ENCODE assay signal across 8 mouse cellular contexts in the genomic region with DNA sequence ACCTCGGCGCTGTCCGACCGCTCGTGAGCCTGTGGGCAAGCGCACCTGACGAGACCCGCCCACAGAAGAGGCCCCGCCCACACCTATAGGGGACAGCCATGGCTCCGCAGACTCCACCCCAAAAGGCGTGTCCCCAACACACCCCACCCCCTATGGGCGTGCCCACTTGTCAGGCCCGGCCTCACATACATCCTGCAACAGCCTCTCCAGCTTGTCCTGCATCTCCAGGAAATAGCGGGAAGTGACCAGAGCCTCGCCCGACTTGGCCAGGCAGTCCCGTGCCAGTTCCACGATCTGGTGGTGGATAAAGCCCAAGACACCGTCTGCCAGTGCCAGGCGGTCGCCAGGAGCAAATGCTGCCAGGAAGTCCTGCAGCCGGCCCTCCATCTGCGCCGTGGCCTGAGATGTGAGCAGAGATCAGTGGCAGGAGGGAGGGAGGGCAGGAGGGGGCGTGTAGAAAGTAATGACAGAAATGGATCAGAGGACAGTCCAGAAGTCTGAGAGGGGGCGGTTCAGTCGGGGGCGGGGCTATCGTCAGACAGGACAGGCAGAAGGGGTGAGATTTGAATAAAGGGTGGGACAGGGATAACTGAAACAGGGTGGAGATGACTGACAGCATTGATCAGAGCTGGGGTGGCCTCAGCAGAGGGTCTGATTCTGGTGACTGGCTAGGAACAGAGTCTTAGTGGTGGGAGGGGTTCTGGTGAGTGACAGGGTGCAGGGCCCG. TPM values are rescaled to one million over a fixed set of nuclear protein-coding genes. Genes with fewer than 3 reads are reported as not detected.
DNase-seq lines count a peak whose midpoint lies in the region; ATAC-seq and TF ChIP-seq lines count a peak whose summit lies in the region.

No protein-coding gene starts in this region.

- peaks cover 57% of the 10 kb centered on the region for H3K36me3 ChIP-seq in heart, embryonic 13.5 days
- peaks cover 51% of the 10 kb centered on the region for H3K36me3 ChIP-seq in kidney, embryonic 16.5 days (ENCODE audit: insufficient read depth, low read length)

- H3K4me1 ChIP-seq in heart, embryonic 13.5 days, result peaks cover 50% of the 10 kb centered on the region
- peaks cover 36% of the 10 kb centered on the region for H3K4me1 ChIP-seq in kidney, embryonic 16.5 days (ENCODE audit: insufficient read depth, low read length)

- no peaks in the 10 kb centered on the region for H3K9me3 ChIP-seq in heart, embryonic 13.5 days
- no peaks in the 10 kb centered on the region for H3K9me3 ChIP-seq in kidney, embryonic 16.5 days (ENCODE audit: low read length)

- intact Hi-C loops in gastrocnemius, adult 2 months (cut with DNase I), result no loop called here
- intact Hi-C loops in gastrocnemius, postnatal 36 days (cut with DNase I), result no loop called here

- peak overlapping the region; percentile 61 for H3K9ac ChIP-seq in heart, embryonic 13.5 days
- peak overlapping the region; percentile 11; the same call in 1 of the 2 replicates for H3K9ac ChIP-seq in kidney, embryonic 16.5 days (replicated peaks; ENCODE audit: low read length)

- H3K4me2 ChIP-seq in heart, embryonic 13.5 days, result peak overlapping the region; percentile 53
- H3K4me2 ChIP-seq in kidney, embryonic 16.5 days (replicated peaks; ENCODE audit: low read depth, low read length), result peak overlapping the region; percentile 38

- DNase-seq in heart, postnatal 4 days, result no peak
- peak; percentile 86 to 89 for DNase-seq in cerebellum, postnatal 36 days
- peak; percentile 70 for DNase-seq in mesoderm, embryonic 11.5 days (ENCODE audit: low read depth, low spot score)
- no peak for DNase-seq in gastrocnemius, adult 2 months
- no peak for DNase-seq in left cerebral cortex, adult 8-10 months (ENCODE audit: low spot score in 2 of 2)
- no peak for DNase-seq in gastrocnemius, postnatal 36 days

- peak overlapping the region; percentile 26 for H3K4me3 ChIP-seq in heart, embryonic 13.5 days
- peak overlapping the region; percentile 30 for H3K4me3 ChIP-seq in kidney, embryonic 16.5 days (ENCODE audit: low read length)
- H3K4me3 ChIP-seq in gastrocnemius, adult 2 months, result no peak overlapping the region

- H3K27me3 ChIP-seq in heart, embryonic 13.5 days (replicated peaks), result peaks cover 4% of the 10 kb centered on the region
- no peaks in the 10 kb centered on the region for H3K27me3 ChIP-seq in kidney, embryonic 16.5 days (ENCODE audit: insufficient read depth, low read length)

- 0 out of 2 replicates have a peak overlapping the region, but pooled peaks have one; percentile 5 for H3K27ac ChIP-seq in heart, embryonic 13.5 days (replicated peaks)
- peak overlapping the region; percentile 29; the same call in 1 of the 2 replicates for H3K27ac ChIP-seq in kidney, embryonic 16.5 days (ENCODE audit: low read length)
- H3K27ac ChIP-seq in gastrocnemius, adult 2 months, result no peak overlapping the region

- no peak for TF ChIP-seq CTCF in gastrocnemius, adult 2 months (IDR thresholded peaks at IDR 0.05)

- WGBS in heart, embryonic 13.5 days, result 20% methylated on average over 30 of the region's 30 CpGs
- WGBS in kidney, embryonic 16.5 days, result 27% methylated on average over 30 of the region's 30 CpGs

- peak; percentile 45 for ATAC-seq in heart, embryonic 13.5 days (ENCODE audit: extremely low read depth, insufficient number of reproducible peaks, low FRiP score, low TSS enrichment)
- 0 out of 2 replicates have a peak, but pooled peaks have one; percentile 8 for ATAC-seq in kidney, embryonic 16.5 days (ENCODE audit: low FRiP score, low TSS enrichment)

RNA-seq across cellular contexts. Expression of gene Pik3r2, which starts 11.6 kb away (rescaled TPM):
- 34.9 and 36.5 TPM in 2 replicates for polyA plus RNA-seq in heart, embryonic 13.5 days (2015; fragmentation: Nextera tagmentation; extraction: Ambion mirVana)
- 10 to 100 TPM; 36.0 to 39.2 TPM for total RNA-seq in heart, postnatal 4 days (2021)
- polyA plus RNA-seq in kidney, embryonic 16.5 days (2015; fragmentation: Nextera tagmentation; extraction: Ambion mirVana), result 72.8 and 77.3 TPM in 2 replicates
- total RNA-seq in gastrocnemius, adult 2 months (2021), result 10 to 100 TPM; 13.9 to 16.2 TPM
- total RNA-seq in left cerebral cortex, adult 8-10 months (2022), result 100 to 1,000 TPM; 143 to 151 (median 149) TPM
- total RNA-seq in gastrocnemius, postnatal 36 days (2021), result 10 to 100 TPM; 14.3 to 16.1 TPM

RNA-seq across cellular contexts. Expression of gene Mast3, which starts 16.8 kb away (rescaled TPM):
- polyA plus RNA-seq in heart, embryonic 13.5 days (2015; fragmentation: Nextera tagmentation; extraction: Ambion mirVana), result 5.6 and 6.7 TPM in 2 replicates
- total RNA-seq in heart, postnatal 4 days (2021), result 1 to 10 TPM; 8.4 to 8.9 TPM
- 16.2 and 16.3 TPM in 2 replicates for polyA plus RNA-seq in kidney, embryonic 16.5 days (2015; fragmentation: Nextera tagmentation; extraction: Ambion mirVana)
- 1 to 10 TPM; 2.7 to 3.6 TPM for total RNA-seq in gastrocnemius, adult 2 months (2021)
- total RNA-seq in left cerebral cortex, adult 8-10 months (2022), result 100 to 1,000 TPM; 276 to 316 (median 288) TPM
- 1 to 10 TPM; 2.9 to 4.1 TPM for total RNA-seq in gastrocnemius, postnatal 36 days (2021)

RNA-seq across cellular contexts. Expression of gene Il12rb1, which starts 20.1 kb away (rescaled TPM):
- not detected in 2 replicates for polyA plus RNA-seq in heart, embryonic 13.5 days (2015; fragmentation: Nextera tagmentation; extraction: Ambion mirVana)
- total RNA-seq in heart, postnatal 4 days (2021), result under 1 TPM in 1 of 2 experiments, not detected in 1; 0.12 TPM
- polyA plus RNA-seq in kidney, embryonic 16.5 days (2015; fragmentation: Nextera tagmentation; extraction: Ambion mirVana), result 0.05 and 0.12 TPM in 2 replicates
- not detected for total RNA-seq in gastrocnemius, adult 2 months (2021)
- total RNA-seq in left cerebral cortex, adult 8-10 months (2022), result 1 to 10 TPM in 2 of 4 experiments, under 1 TPM in 2; 0.84 to 1.3 (median 1.0) TPM
- under 1 TPM in 1 of 2 experiments, not detected in 1; 0.15 TPM for total RNA-seq in gastrocnemius, postnatal 36 days (2021)

RNA-seq across cellular contexts. Expression of gene Mpv17l2, which starts 27.4 kb away (rescaled TPM):
- polyA plus RNA-seq in heart, embryonic 13.5 days (2015; fragmentation: Nextera tagmentation; extraction: Ambion mirVana), result 41.6 and 48.4 TPM in 2 replicates
- 10 to 100 TPM; 35.8 to 37.9 TPM for total RNA-seq in heart, postnatal 4 days (2021)
- polyA plus RNA-seq in kidney, embryonic 16.5 days (2015; fragmentation: Nextera tagmentation; extraction: Ambion mirVana), result 57.0 and 60.4 TPM in 2 replicates
- 10 to 100 TPM; 21.0 to 22.8 TPM for total RNA-seq in gastrocnemius, adult 2 months (2021)
- 10 to 100 TPM; 31.0 to 39.0 (median 32.8) TPM for total RNA-seq in left cerebral cortex, adult 8-10 months (2022)
- 10 to 100 TPM; 20.7 to 21.4 TPM for total RNA-seq in gastrocnemius, postnatal 36 days (2021)

RNA-seq across cellular contexts. Expression of gene Rab3a, which starts 33.6 kb away (rescaled TPM):
- polyA plus RNA-seq in heart, embryonic 13.5 days (2015; fragmentation: Nextera tagmentation; extraction: Ambion mirVana), result 17.4 and 23.2 TPM in 2 replicates
- total RNA-seq in heart, postnatal 4 days (2021), result 10 to 100 TPM; 27.3 to 28.7 TPM
- 20.9 and 22.0 TPM in 2 replicates for polyA plus RNA-seq in kidney, embryonic 16.5 days (2015; fragmentation: Nextera tagmentation; extraction: Ambion mirVana)
- 10 to 100 TPM; 31.9 to 39.8 TPM for total RNA-seq in gastrocnemius, adult 2 months (2021)
- total RNA-seq in left cerebral cortex, adult 8-10 months (2022), result 100 to 1,000 TPM; 805 to 866 (median 821) TPM
- total RNA-seq in gastrocnemius, postnatal 36 days (2021), result 10 to 100 TPM; 36.8 to 37.3 TPM

Comparison
In these comparisons a context has a peak if more than half of its experiments do, and no peak if none do; other contexts are left out.
1. DNase-seq: peak in cerebellum, postnatal 36 days (2 of 2) and mesoderm, embryonic 11.5 days (single experiment); none in heart, postnatal 4 days (single experiment), gastrocnemius, adult 2 months (single experiment), left cerebral cortex, adult 8-10 months (0 of 2) and gastrocnemius, postnatal 36 days (0 of 2).
2. RNA of gene Mast3, which starts 16.8 kb away (total RNA-seq): 276 to 316 TPM in left cerebral cortex, adult 8-10 months; 8.4 to 8.9 TPM in heart, postnatal 4 days, 2.9 to 4.1 TPM in gastrocnemius, postnatal 36 days and 2.7 to 3.6 TPM in gastrocnemius, adult 2 months; every median in the first group is over 10 times any median in the second.